Mouse (Mus musculus) ES-E14 (cell line): ENCODE results near the gene Robo2. TPM values are rescaled to one million over a fixed set of nuclear protein-coding genes. Genes with fewer than 3 reads are reported as not detected.

Source experiments
- DNase-seq: peaks from one replicate; pipeline ENCODE4 v3.0.0-alpha.2; 2013; ENCODE audit warnings: low read depth, low spot score
- H3K27ac ChIP-seq: 2 replicates; pipeline ENCODE4 v1.5.1; 2012; ENCODE audit warnings: low read depth, mild to moderate bottlenecking, low read length, moderate library complexity, mixed read lengths; ENCODE audit not compliant: poor library complexity, insufficient read depth, severe bottlenecking
- H3K36me3 ChIP-seq: 2 replicates; pipeline ENCODE4 v1.6.1; 2012; ENCODE audit warnings: mild to moderate bottlenecking, low read length, moderate library complexity, mixed read lengths; ENCODE audit not compliant: control insufficient read depth, poor library complexity, insufficient read depth, severe bottlenecking
- H3K4me1 ChIP-seq, 2 experiments: fragments of 150-350 bp in 1 of 2; sonication (generic) in 1 of 2; 2 replicates each; pipeline ENCODE4 v1.6.1; 2012; ENCODE audit warnings: low read length in 2 of 2, mild to moderate bottlenecking in 1 of 2, mixed read lengths in 1 of 2; ENCODE audit not compliant: control insufficient read depth in 2 of 2, insufficient read depth in 2 of 2, poor library complexity in 1 of 2
- H3K4me3 ChIP-seq, 2 experiments: fragments of 150-350 bp in 1 of 2; sonication (generic) in 1 of 2; 2 replicates each; pipeline ENCODE4 v1.5.1; 2012; ENCODE audit warnings: low read length in 2 of 2, low read depth in 1 of 2, mild to moderate bottlenecking in 1 of 2, mixed read lengths in 1 of 2; ENCODE audit not compliant: insufficient read depth in 1 of 2, poor library complexity in 1 of 2, severe bottlenecking in 1 of 2
- H3K9ac ChIP-seq: 2 replicates; pipeline ENCODE4 v1.6.1; 2012; ENCODE audit warnings: low read depth, mild to moderate bottlenecking, low read length, mixed read lengths; ENCODE audit not compliant: poor library complexity, insufficient read depth, severe bottlenecking
- H3K9me3 ChIP-seq: fragments of 150-350 bp; sonication (generic); 2 replicates; pipeline ENCODE4 v1.6.1; 2012; ENCODE audit warnings: low read depth, mild to moderate bottlenecking, low read length; ENCODE audit not compliant: control insufficient read depth, insufficient read depth
- CHD2 ChIP-seq: IDR thresholded peaks from 2 replicates; pipeline ENCODE4 v1.6.1; 2014; ENCODE audit warnings: mild to moderate bottlenecking, low read depth, low read length, inconsistent platforms
- HCFC1 ChIP-seq: IDR thresholded peaks from 2 replicates; pipeline ENCODE4 v1.6.1; 2012; ENCODE audit warnings: low read length, inconsistent platforms, borderline replicate concordance; ENCODE audit not compliant: insufficient read depth
- MAFK ChIP-seq: IDR thresholded peaks from 2 replicates; pipeline ENCODE4 v1.6.1; 2014; ENCODE audit warnings: mild to moderate bottlenecking, low read depth, low read length, inconsistent platforms; ENCODE audit not compliant: insufficient read depth
- ZC3H11A ChIP-seq: IDR thresholded peaks from 2 replicates; pipeline ENCODE4 v1.6.1; 2012; ENCODE audit warnings: low read depth, mild to moderate bottlenecking, inconsistent platforms, low read length, borderline replicate concordance
- ZNF384 ChIP-seq: IDR thresholded peaks from 2 replicates; pipeline ENCODE4 v1.6.1; 2012; ENCODE audit warnings: low read depth, low read length, inconsistent platforms
- in situ Hi-C, 2 experiments: fragments of 600-800 bp; cut with MboI; formaldehyde crosslinking; loops; one replicate each; pipeline ENCODE4 v1.15.1; 2025; ENCODE audit warnings: low sequenced_read_pairs in 2 of 2, inconsistent platforms in 1 of 2; ENCODE audit not compliant: unreplicated experiment in 2 of 2
- total RNA-seq: library from RNA; depleted of rRNA; stranded (reverse); fragments of 300-350 nt; gene quantifications from 2 replicates; pipeline ENCODE4 v1.2.3, GENCODE M21; 2012

The Robo2 gene
- total RNA-seq, 1 experiment, result 5.5 TPM

GRCm38 (mm10) chr16:73969573-73969972, 442.1 kb downstream of the Robo2 start:
- TF ChIP-seq HCFC1 (no peak), CHD2 (no peak), ZNF384 (no peak), MAFK (no peak), ZC3H11A (no peak)

GRCm38 (mm10) chr16:73964366-73964926, 447.2 kb downstream of the Robo2 start:
- no peak overlapping the region for H3K27ac ChIP-seq

More at GRCm38 (mm10) chr16:73969573-73969972, 442.1 kb downstream of the Robo2 start:
- Histone ChIP-seq H3K36me3 (no peaks in the 10 kb centered on the region), H3K9ac (no peak overlapping the region), H3K4me3 (no peak overlapping the region), H3K9me3 (no peaks in the 10 kb centered on the region), H3K4me1 (no peaks in the 10 kb centered on the region), H3K27ac (no peak overlapping the region)
- in situ Hi-C loops, result no loop called here
- DNase-seq, result no peak

GRCm38 (mm10) chr16:73959479-73959970, 452.1 kb downstream of the Robo2 start:
- no peak overlapping the region for H3K27ac ChIP-seq
- H3K4me3 ChIP-seq, result no peak overlapping the region
- no peaks in the 10 kb centered on the region for H3K9me3 ChIP-seq
- DNase-seq, result no peak
- TF ChIP-seq CHD2, result no peak
- TF ChIP-seq HCFC1, result no peak
- no peak for TF ChIP-seq ZNF384
- no peak for TF ChIP-seq MAFK
- TF ChIP-seq ZC3H11A, result no peak
- H3K9ac ChIP-seq, result no peak overlapping the region
- H3K4me1 ChIP-seq, result no peaks in the 10 kb centered on the region
- in situ Hi-C loops, result no loop called here
- no peaks in the 10 kb centered on the region for H3K36me3 ChIP-seq

More at GRCm38 (mm10) chr16:73964366-73964926, 447.2 kb downstream of the Robo2 start:
- in situ Hi-C loops, result no loop called here
- Histone ChIP-seq H3K4me1 (no peaks in the 10 kb centered on the region), H3K9me3 (no peaks in the 10 kb centered on the region), H3K4me3 (no peak overlapping the region), H3K9ac (no peak overlapping the region), H3K36me3 (no peaks in the 10 kb centered on the region)
- no peak for DNase-seq
- TF ChIP-seq CHD2, result no peak
- no peak for TF ChIP-seq ZNF384
- TF ChIP-seq ZC3H11A, result no peak

- Histone ChIP-seq H3K4me1 (no peaks in the 10 kb centered on the region), H3K4me3 (no peak overlapping the region), H3K9me3 (no peaks in the 10 kb centered on the region), H3K9ac (no peak overlapping the region), H3K27ac (no peak overlapping the region), H3K36me3 (no peaks in the 10 kb centered on the region)
- DNase-seq, result no peak
- in situ Hi-C loops, result no loop called here
- TF ChIP-seq ZC3H11A (no peak), CHD2 (no peak), ZNF384 (no peak), MAFK (no peak), HCFC1 (no peak)
Observed at GRCm38 (mm10) chr16:73958524-73958846, 453.1 kb downstream of the Robo2 start.
